Mouse (Mus musculus): ENCODE measurements around the gene Psmc4. TPM values are rescaled to one million over a fixed set of nuclear protein-coding genes. Genes with fewer than 3 reads are reported as not detected.

Psmc4 gene
- polyA plus RNA-seq, 1 experiment from 2014 or later: 436 TPM

- Histone ChIP-seq H3K27me3 (ENCODE audit: insufficient read depth, poor library complexity, severe bottlenecking) (no peaks in the 10 kb centered on the region), H3K4me1 (replicated peaks) (peaks cover 12% of the 10 kb centered on the region), H3K36me3 (peaks cover 25% of the 10 kb centered on the region), H3K9me3 (peaks cover 6% of the 10 kb centered on the region; the same call in 1 of the 2 replicates), H3K27ac (peak overlapping the region; percentile 89), H3K4me3 (peak overlapping the region; percentile 83)
- 23% methylated on average over 7 of the region's 7 CpGs for WGBS
- no peak for DNase-seq (ENCODE audit: low spot score)
These were observed 35.5 kb downstream of the Psmc4 start for GRCm38 (mm10) chr7:28014445-28014810.

- Histone ChIP-seq H3K4me3 (peak within 1 kb of the TSS; percentile 83), H3K4me1 (replicated peaks) (peaks cover 12% of the 10 kb centered on the region), H3K27me3 (ENCODE audit: insufficient read depth, poor library complexity, severe bottlenecking) (no peaks in the 10 kb centered on the region), H3K9me3 (peaks cover 5% of the 10 kb centered on the region; the same call in 1 of the 2 replicates), H3K27ac (peak within 1 kb of the TSS; percentile 89), H3K36me3 (peaks cover 32% of the 10 kb centered on the region)
- 1% methylated on average over 47 of the region's 47 CpGs for WGBS
- DNase-seq (ENCODE audit: low spot score): peak; percentile 82
These were observed 36.1 kb downstream of the Psmc4 start, which contains the start of gene Zfp850 for GRCm38 (mm10) chr7:28013549-28014444. Zfp850 (minus strand) TSS chr7:28014115.

- Histone ChIP-seq H3K4me1 (replicated peaks) (peaks cover 12% of the 10 kb centered on the region), H3K4me3 (no peak overlapping the region), H3K27me3 (ENCODE audit: insufficient read depth, poor library complexity, severe bottlenecking) (no peaks in the 10 kb centered on the region), H3K9me3 (no peaks in the 10 kb centered on the region), H3K27ac (no peak overlapping the region), H3K36me3 (peaks cover 63% of the 10 kb centered on the region)
- DNase-seq (ENCODE audit: low spot score): no peak
- 96% methylated on average over 3 of the region's 3 CpGs for WGBS
These were observed 39.6 kb downstream of the Psmc4 start for GRCm38 (mm10) chr7:28010271-28010670.

Other genes with a start within 250 kb of the Psmc4 start
- gene Zfp626, start 242.9 kb downstream of the Psmc4 start, polyA plus RNA-seq (2016; fragmentation: Nextera tagmentation; extraction: Ambion mirVana): 1.9 and 2.0 TPM in 2 replicates
- 9.0 and 11.0 TPM in 2 replicates for gene Zfp59, start 211.5 kb downstream of the Psmc4 start, polyA plus RNA-seq (2016; fragmentation: Nextera tagmentation; extraction: Ambion mirVana)
- 2.4 and 3.6 TPM in 2 replicates for gene Zfp607a, start 192.6 kb downstream of the Psmc4 start, polyA plus RNA-seq (2016; fragmentation: Nextera tagmentation; extraction: Ambion mirVana)
- 11.5 and 12.0 TPM in 2 replicates for gene Zfp974, start 120.6 kb downstream of the Psmc4 start, polyA plus RNA-seq (2016; fragmentation: Nextera tagmentation; extraction: Ambion mirVana)
- 18.3 and 20.9 TPM in 2 replicates for gene Zfp780b, start 70.9 kb downstream of the Psmc4 start, polyA plus RNA-seq (2016; fragmentation: Nextera tagmentation; extraction: Ambion mirVana)
- 5.9 and 7.7 TPM in 2 replicates for gene Zfp850, start 36.0 kb downstream of the Psmc4 start, polyA plus RNA-seq (2016; fragmentation: Nextera tagmentation; extraction: Ambion mirVana)
- 0.03 and 0.32 TPM in 2 replicates for gene Fcgbp, start 21.1 kb upstream of the Psmc4 start, polyA plus RNA-seq (2016; fragmentation: Nextera tagmentation; extraction: Ambion mirVana)
- 0.09 and 0.13 TPM in 2 replicates for gene 9530053A07Rik, start 79.4 kb upstream of the Psmc4 start, polyA plus RNA-seq (2016; fragmentation: Nextera tagmentation; extraction: Ambion mirVana)
- gene Fbl, start 119.6 kb upstream of the Psmc4 start, polyA plus RNA-seq (2016; fragmentation: Nextera tagmentation; extraction: Ambion mirVana): 123 and 147 TPM in 2 replicates
- gene Dyrk1b, start 129.4 kb upstream of the Psmc4 start, polyA plus RNA-seq (2016; fragmentation: Nextera tagmentation; extraction: Ambion mirVana): 16.2 and 23.4 TPM in 2 replicates
- 2.1 TPM in 2 replicates for gene Eid2, start 217.8 kb upstream of the Psmc4 start, polyA plus RNA-seq (2016; fragmentation: Nextera tagmentation; extraction: Ambion mirVana)
- gene Eid2b, start 227.6 kb upstream of the Psmc4 start, polyA plus RNA-seq (2016; fragmentation: Nextera tagmentation; extraction: Ambion mirVana): 11.8 and 14.3 TPM in 2 replicates
- gene Selenov, start 241.1 kb upstream of the Psmc4 start, polyA plus RNA-seq (2016; fragmentation: Nextera tagmentation; extraction: Ambion mirVana): 0.58 and 0.80 TPM in 2 replicates

Data from hindbrain, embryonic 10.5 days (tissue).